Mouse (Mus musculus) hindbrain, postnatal 0 days (tissue): ENCODE results near the gene Depdc5. TPM values are rescaled to one million over a fixed set of nuclear protein-coding genes. Genes with fewer than 3 reads are reported as not detected.

Experiments
- ATAC-seq: fragments of 200-750 bp; cut with Nextera tagmentation; 2 replicates; pipeline ENCODE4 v1.8.0; 2017; ENCODE audit warnings: mild to moderate bottlenecking, moderate TSS enrichment, moderate library complexity
- DNase-seq: peaks from one replicate; pipeline ENCODE4 v3.0.0-alpha.2; 2015; ENCODE audit warnings: low spot score
- H3K27ac ChIP-seq: fragments of 300-500 bp; sonication (generic); 2 replicates; pipeline ENCODE4 v1.5.1; 2014; ENCODE audit warnings: mild to moderate bottlenecking
- H3K27me3 ChIP-seq: fragments of 300-500 bp; sonication (generic); 2 replicates; pipeline ENCODE4 v1.6.1; 2014; ENCODE audit warnings: low read length, mixed read lengths; ENCODE audit not compliant: insufficient read depth
- H3K36me3 ChIP-seq: fragments of 300-500 bp; sonication (generic); 2 replicates; pipeline ENCODE4 v1.6.1; 2014; ENCODE audit warnings: low read length, mixed read lengths; ENCODE audit not compliant: insufficient read depth
- H3K4me1 ChIP-seq: fragments of 300-500 bp; sonication (generic); 2 replicates; pipeline ENCODE4 v1.6.1; 2014; ENCODE audit warnings: antibody characterized with exemption, low read length, mixed read lengths; ENCODE audit not compliant: insufficient read depth
- H3K4me2 ChIP-seq: fragments of 300-500 bp; sonication (generic); 2 replicates; pipeline ENCODE4 v1.6.1; 2014; ENCODE audit warnings: low read depth, mild to moderate bottlenecking, low read length, moderate library complexity, mixed read lengths
- H3K4me3 ChIP-seq: fragments of 300-500 bp; sonication (generic); 2 replicates; pipeline ENCODE4 v1.5.1; 2014; ENCODE audit warnings: low read length
- H3K9ac ChIP-seq: fragments of 300-500 bp; sonication (generic); replicated peaks from 2 replicates; pipeline ENCODE4 v1.6.1; 2014; ENCODE audit warnings: mild to moderate bottlenecking, low read length, moderate library complexity, mixed read lengths
- H3K9me3 ChIP-seq: fragments of 300-500 bp; sonication (generic); 2 replicates; pipeline ENCODE4 v1.6.1; 2016; ENCODE audit warnings: low read length, mixed read lengths
- CTCF ChIP-seq: IDR thresholded peaks from 2 replicates; pipeline ENCODE4 v1.5.1; 2016; ENCODE audit warnings: antibody characterized with exemption, control low read depth, low read depth
- WGBS: fragments of 180-500 bp; shearing (Covaris S2); extraction: QIAGEN DNeasy Blood & Tissue Kit; methylation state at CpG from one replicate; pipeline ENCODE4 v1.1.7; 2014; 5-methylcytosine and 5-hydroxymethylcytosine counted together
- polyA plus RNA-seq: library from polyadenylated mRNA; unstranded; fragments of >200 nt; fragmentation: Nextera tagmentation; extraction: Ambion mirVana; gene quantifications from 2 replicates; pipeline ENCODE4 v1.2.1, GENCODE M21; 2015
- total RNA-seq: library from RNA; depleted of rRNA; stranded (reverse); fragments of >200 nt; gene quantifications from 2 replicates; pipeline ENCODE4 v1.2.3, GENCODE M21; 2014

Gene Depdc5
- total and polyA plus RNA-seq, 2 experiments from 2014 or later, result 15.8 to 35.7 TPM

- H3K9ac ChIP-seq, result no peak overlapping the region
- H3K4me3 ChIP-seq, result no peak overlapping the region
- ATAC-seq (no peak), DNase-seq (no peak)
- H3K4me2 ChIP-seq, result no peak overlapping the region
- H3K27ac ChIP-seq, result no peak overlapping the region
- no peaks in the 10 kb centered on the region for H3K9me3 ChIP-seq
- 83% methylated on average over 7 of the region's 7 CpGs for WGBS
- H3K36me3 ChIP-seq, result peaks cover 49% of the 10 kb centered on the region; the same call in 1 of the 2 replicates
- no peaks in the 10 kb centered on the region for H3K27me3 ChIP-seq
- TF ChIP-seq CTCF, result no peak
- H3K4me1 ChIP-seq, result no peaks in the 10 kb centered on the region
These were observed 77.1 kb downstream of the Depdc5 start for GRCm38 (mm10) chr5:32940586-32940985.

- no peak overlapping the region for H3K4me3 ChIP-seq
- no peaks in the 10 kb centered on the region for H3K27me3 ChIP-seq
- DNase-seq, result no peak
- H3K27ac ChIP-seq, result no peak overlapping the region
- no peak for TF ChIP-seq CTCF
- no peaks in the 10 kb centered on the region for H3K9me3 ChIP-seq
- H3K36me3 ChIP-seq, result peaks cover 51% of the 10 kb centered on the region
- no peak overlapping the region for H3K9ac ChIP-seq
- no peaks in the 10 kb centered on the region for H3K4me1 ChIP-seq
- no peak overlapping the region for H3K4me2 ChIP-seq
- no peak for ATAC-seq
- WGBS, result 93% methylated on average over 8 of the region's 8 CpGs
These were observed 77.9 kb downstream of the Depdc5 start for GRCm38 (mm10) chr5:32941209-32941924.

GRCm38 (mm10) chr5:32950077-32950476 lies 86.6 kb downstream of the Depdc5 start:
- DNase-seq, result no peak
- no peak for TF ChIP-seq CTCF
- 96% methylated on average over 6 of the region's 6 CpGs for WGBS
- Histone ChIP-seq H3K9ac (no peak overlapping the region), H3K4me3 (no peak overlapping the region), H3K4me2 (no peak overlapping the region), H3K36me3 (peaks cover 43% of the 10 kb centered on the region), H3K27ac (no peak overlapping the region), H3K9me3 (no peaks in the 10 kb centered on the region), H3K27me3 (no peaks in the 10 kb centered on the region), H3K4me1 (no peaks in the 10 kb centered on the region)
- ATAC-seq, result no peak

GRCm38 (mm10) chr5:32950702-32951274 lies 87.3 kb downstream of the Depdc5 start:
- no peaks in the 10 kb centered on the region for H3K27me3 ChIP-seq
- ATAC-seq, result no peak

GRCm38 (mm10) chr5:32955716-32956115 lies 92.2 kb downstream of the Depdc5 start:
- Histone ChIP-seq H3K27me3 (no peaks in the 10 kb centered on the region), H3K4me2 (no peak overlapping the region), H3K36me3 (peaks cover 23% of the 10 kb centered on the region; the same call in 1 of the 2 replicates), H3K4me3 (no peak overlapping the region), H3K9ac (no peak overlapping the region), H3K9me3 (no peaks in the 10 kb centered on the region), H3K27ac (no peak overlapping the region), H3K4me1 (no peaks in the 10 kb centered on the region)
- WGBS, result 93% methylated on average over 4 of the region's 4 CpGs
- TF ChIP-seq CTCF, result no peak
- no peak for ATAC-seq
- no peak for DNase-seq

More at GRCm38 (mm10) chr5:32950702-32951274, 87.3 kb downstream of the Depdc5 start:
- no peak overlapping the region for H3K9ac ChIP-seq
- WGBS, result 90% methylated on average over 3 of the region's 3 CpGs
- H3K27ac ChIP-seq, result no peak overlapping the region
- no peak for TF ChIP-seq CTCF
- H3K36me3 ChIP-seq, result peaks cover 38% of the 10 kb centered on the region
- H3K4me1 ChIP-seq, result no peaks in the 10 kb centered on the region
- DNase-seq, result no peak
- H3K4me2 ChIP-seq, result no peak overlapping the region
- H3K9me3 ChIP-seq, result no peaks in the 10 kb centered on the region
- H3K4me3 ChIP-seq, result no peak overlapping the region

GRCm38 (mm10) chr5:32961616-32962015 lies 98.1 kb downstream of the Depdc5 start:
- WGBS, result 85% methylated on average over 3 of the region's 3 CpGs
- Histone ChIP-seq H3K4me3 (no peak overlapping the region), H3K9ac (no peak overlapping the region), H3K27ac (no peak overlapping the region), H3K9me3 (no peaks in the 10 kb centered on the region), H3K4me2 (no peak overlapping the region), H3K27me3 (no peaks in the 10 kb centered on the region), H3K36me3 (peaks cover 36% of the 10 kb centered on the region), H3K4me1 (no peaks in the 10 kb centered on the region)
- TF ChIP-seq CTCF, result no peak
- ATAC-seq, result no peak
- no peak for DNase-seq

GRCm38 (mm10) chr5:32962581-32962980 lies 99.1 kb downstream of the Depdc5 start:
- H3K27ac ChIP-seq, result no peak overlapping the region
- ATAC-seq (no peak), DNase-seq (no peak)
- TF ChIP-seq CTCF, result no peak
- 96% methylated on average over 1 of the region's 1 CpGs for WGBS
- no peaks in the 10 kb centered on the region for H3K9me3 ChIP-seq
- no peaks in the 10 kb centered on the region for H3K4me1 ChIP-seq
- H3K4me3 ChIP-seq, result no peak overlapping the region
- peaks cover 45% of the 10 kb centered on the region for H3K36me3 ChIP-seq
- H3K4me2 ChIP-seq, result no peak overlapping the region
- no peaks in the 10 kb centered on the region for H3K27me3 ChIP-seq
- no peak overlapping the region for H3K9ac ChIP-seq
